Mouse (Mus musculus): ENCODE data around the gene Zcchc17.

GRCm38 (mm10) chr4:130359486-130360237 lies at the start of gene Zcchc17, which contains the start of gene Snrnp40:
- peak; percentile 91 for TF ChIP-seq POLR2A (IDR thresholded peaks at IDR 0.05; ENCODE audit: insufficient read length, low read depth)
- TF ChIP-seq POLR2AphosphoS2 (IDR thresholded peaks at IDR 0.05; ENCODE audit: insufficient read length, low read depth): peak; percentile 94
- TF ChIP-seq MAX (IDR thresholded peaks at IDR 0.05; ENCODE audit: low read depth): no peak

Measured in myocyte (in vitro differentiated cells).